Mouse (Mus musculus) E14TG2a.4 (cell line): ENCODE measurements around the gene Rnf150.

Experiments
- CTCF ChIP-seq: conservative IDR thresholded peaks from 2 replicates; pipeline ENCODE4 v1.5.1; 2014; ENCODE audit warnings: low read length
- NANOG ChIP-seq: IDR thresholded peaks from 2 replicates; pipeline ENCODE4 v1.6.1; 2014; ENCODE audit warnings: borderline replicate concordance, low read length, mixed read lengths
- POU5F1 ChIP-seq: IDR thresholded peaks from 2 replicates; pipeline ENCODE4 v1.6.1; 2014; ENCODE audit warnings: low read length, borderline replicate concordance

DNA sequence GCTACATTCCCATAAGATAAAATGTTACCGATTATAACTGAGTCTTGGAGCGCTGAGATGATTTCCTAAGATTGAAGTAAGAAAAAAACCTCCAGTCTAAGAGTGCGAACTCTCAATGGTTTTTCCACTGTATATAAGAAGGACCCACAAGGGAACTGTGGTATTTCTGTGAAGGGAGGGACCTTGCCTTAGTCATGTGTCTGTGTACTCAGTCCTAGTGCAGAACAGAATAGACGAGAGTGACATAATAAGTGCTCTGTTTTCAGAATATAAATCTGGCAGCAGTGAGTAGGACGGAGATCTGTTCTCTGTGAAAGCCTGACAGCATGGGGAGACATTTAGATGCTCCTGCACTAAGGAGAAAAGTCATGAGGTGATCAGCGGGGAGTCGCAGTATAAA, 169.6 kb downstream of the Rnf150 start:
- TF ChIP-seq CTCF (no peak), NANOG (no peak), POU5F1 (no peak)
